Mouse (Mus musculus) brain, embryonic 14.5 days (tissue): ENCODE results near the gene Stox2. TPM values are rescaled to one million over a fixed set of nuclear protein-coding genes. Genes with fewer than 3 reads are reported as not detected.
"Not testable (repeated sequence)": the region's sequence is repeated elsewhere in the genome, so short reads cannot be mapped to it uniquely, and the experiment has no call there.

Experiments used
- DNase-seq: peaks from one replicate; pipeline ENCODE4 v3.0.0-alpha.2; 2011; ENCODE audit warnings: low read depth
- CTCF ChIP-seq: fragments of 200-500 bp; IDR thresholded peaks from 2 replicates; pipeline ENCODE4 v1.5.1; 2012; ENCODE audit warnings: inconsistent platforms, mild to moderate bottlenecking, moderate library complexity, borderline replicate concordance; ENCODE audit not compliant: insufficient read depth, insufficient read length; ENCODE audit errors: extremely low read depth
- POLR2A ChIP-seq: fragments of 200-500 bp; IDR thresholded peaks from 2 replicates; pipeline ENCODE4 v1.6.1; 2012; ENCODE audit warnings: mild to moderate bottlenecking, inconsistent platforms, borderline replicate concordance; ENCODE audit not compliant: poor library complexity, insufficient read depth, insufficient read length, severe bottlenecking; ENCODE audit errors: extremely low read depth
- polyA plus RNA-seq: library from polyadenylated mRNA; depleted of rRNA; stranded (reverse); fragments of >200 nt; gene quantifications from 2 replicates; pipeline ENCODE4 v1.2.3, GENCODE M21; 2012; rRNA removed

The Stox2 gene
- 23.8 and 44.9 TPM in 2 replicates for polyA plus RNA-seq

DNA sequence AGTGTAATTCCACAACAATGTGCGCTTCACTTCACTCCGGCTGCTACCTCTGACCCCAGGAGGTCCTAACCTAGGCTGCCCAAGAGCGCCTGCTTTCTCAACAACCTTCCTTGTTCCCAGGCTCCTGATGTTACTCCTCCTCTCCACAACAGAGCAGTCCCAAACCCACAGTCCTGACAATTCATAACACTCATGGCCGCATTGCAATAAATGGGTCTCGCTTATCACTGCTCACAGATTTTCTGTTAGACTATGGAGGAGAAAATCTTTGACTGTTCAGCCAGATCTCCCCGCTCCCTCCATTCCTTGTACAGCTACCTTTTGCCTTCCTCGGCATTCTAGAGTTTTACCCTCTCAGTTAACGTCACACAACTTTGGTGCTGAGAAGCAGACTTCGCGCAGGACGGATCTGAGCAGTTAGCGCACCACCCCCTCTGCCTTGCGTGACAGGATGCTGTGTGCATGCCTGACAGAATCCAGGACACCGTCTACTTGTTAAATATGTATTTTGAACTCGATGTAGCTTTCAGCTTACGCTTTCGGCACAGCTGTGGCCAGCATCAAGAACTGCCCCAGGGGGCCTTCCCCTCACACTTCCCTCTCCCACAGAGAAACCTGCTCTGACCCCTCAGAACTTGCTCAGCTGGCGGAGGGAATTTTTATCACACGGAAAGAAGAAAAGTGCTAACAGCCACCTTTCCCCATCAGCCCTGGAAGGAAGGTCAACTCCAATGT is at the start of gene Stox2:
Gene Stox2, minus strand, starts transcription at position 51 of the 735 bp plus-strand sequence.
- TF ChIP-seq CTCF (no peak), POLR2A (no peak)
- DNase-seq, result peak; percentile 16

DNA sequence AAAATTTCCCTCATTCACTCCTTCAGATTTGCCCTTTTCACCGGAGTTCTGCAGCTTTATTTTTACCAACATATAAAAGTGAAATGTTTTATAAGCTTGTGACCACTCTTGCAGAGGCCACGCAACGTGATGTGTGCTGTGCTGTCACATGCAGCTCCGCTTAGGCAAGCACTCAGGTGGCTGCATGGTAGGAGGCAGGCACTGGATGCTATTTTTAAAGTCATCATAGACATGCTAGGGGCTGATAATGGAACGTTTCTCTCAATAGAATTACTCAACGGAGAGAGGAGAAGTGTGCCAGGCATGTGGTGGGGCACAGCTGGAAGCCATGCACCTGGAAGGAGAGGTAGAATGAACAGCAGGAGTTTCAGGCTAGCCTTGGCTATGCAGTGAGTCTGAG is 49.3 kb upstream of the Stox2 start:
- DNase-seq, result no peak
- TF ChIP-seq POLR2A (no peak), CTCF (no peak)

DNA sequence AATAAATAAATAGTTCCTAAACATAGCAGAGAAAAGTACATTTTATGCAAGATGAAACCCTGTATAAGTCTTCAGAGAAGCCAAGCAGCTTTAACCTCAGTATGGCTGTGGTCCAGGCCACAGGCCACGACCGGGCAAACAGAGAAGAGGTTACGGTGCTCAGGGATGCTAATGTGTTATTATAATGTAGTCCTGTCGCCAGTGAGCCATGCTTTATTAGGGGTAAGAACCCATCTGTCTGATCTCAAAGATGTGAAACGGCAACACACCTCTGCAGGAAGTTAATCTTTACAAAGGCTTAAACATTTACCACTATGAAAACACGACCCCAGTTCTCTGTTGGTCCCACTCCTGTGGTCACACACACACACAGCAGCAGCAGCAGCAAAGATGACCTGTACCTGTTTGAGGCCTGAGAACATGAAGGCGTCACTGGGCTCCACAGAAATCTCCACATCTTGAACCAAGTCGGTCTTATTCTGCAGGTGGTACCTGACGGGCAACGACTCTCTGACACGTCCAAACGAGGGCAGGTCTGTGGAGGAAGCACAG is 48.5 kb upstream of the Stox2 start:
- no peak for DNase-seq
- TF ChIP-seq CTCF, result no peak
- TF ChIP-seq POLR2A, result no peak

DNA sequence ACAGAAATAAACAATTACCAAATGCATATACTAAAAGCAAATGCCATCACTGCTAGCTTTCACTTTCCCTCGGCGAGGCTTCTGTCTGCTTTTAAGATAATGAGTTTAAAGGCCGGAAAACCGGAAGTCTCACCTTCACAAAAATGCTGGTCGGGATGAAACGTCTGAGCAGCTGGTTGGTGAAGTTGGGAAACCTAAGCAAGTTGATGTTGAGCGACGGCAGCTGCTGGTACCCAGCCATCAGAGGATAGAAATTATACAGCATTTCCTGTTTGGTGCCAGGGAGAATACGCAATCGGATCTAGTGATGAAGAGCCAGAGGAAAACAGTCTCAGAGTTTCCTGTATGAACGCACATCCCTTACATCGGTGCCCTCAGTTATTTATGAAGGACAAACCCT is 46.9 kb upstream of the Stox2 start:
- no peak for DNase-seq
- TF ChIP-seq CTCF (no peak), POLR2A (no peak)

DNA sequence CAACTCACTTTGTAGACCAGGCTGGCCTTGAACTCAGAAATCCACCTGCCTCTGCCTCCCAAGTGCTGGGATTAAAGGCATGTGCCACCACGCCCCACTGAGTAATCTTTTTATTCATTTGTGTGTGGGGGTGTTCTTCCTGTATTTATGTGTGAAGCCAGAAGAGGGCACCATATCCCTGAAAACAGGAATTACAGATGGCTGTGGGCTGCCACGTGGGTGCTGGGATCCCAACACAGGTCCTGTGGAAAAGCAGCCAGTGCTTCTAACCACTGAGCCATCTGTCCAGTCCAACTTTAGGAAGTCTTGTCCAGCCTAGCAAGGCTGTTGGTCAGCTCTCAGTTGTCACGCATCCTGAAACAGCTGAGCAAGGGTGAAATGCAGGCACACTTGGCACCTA is 41.1 kb upstream of the Stox2 start:
- TF ChIP-seq POLR2A (no peak), CTCF (no peak)
- no peak for DNase-seq

DNA sequence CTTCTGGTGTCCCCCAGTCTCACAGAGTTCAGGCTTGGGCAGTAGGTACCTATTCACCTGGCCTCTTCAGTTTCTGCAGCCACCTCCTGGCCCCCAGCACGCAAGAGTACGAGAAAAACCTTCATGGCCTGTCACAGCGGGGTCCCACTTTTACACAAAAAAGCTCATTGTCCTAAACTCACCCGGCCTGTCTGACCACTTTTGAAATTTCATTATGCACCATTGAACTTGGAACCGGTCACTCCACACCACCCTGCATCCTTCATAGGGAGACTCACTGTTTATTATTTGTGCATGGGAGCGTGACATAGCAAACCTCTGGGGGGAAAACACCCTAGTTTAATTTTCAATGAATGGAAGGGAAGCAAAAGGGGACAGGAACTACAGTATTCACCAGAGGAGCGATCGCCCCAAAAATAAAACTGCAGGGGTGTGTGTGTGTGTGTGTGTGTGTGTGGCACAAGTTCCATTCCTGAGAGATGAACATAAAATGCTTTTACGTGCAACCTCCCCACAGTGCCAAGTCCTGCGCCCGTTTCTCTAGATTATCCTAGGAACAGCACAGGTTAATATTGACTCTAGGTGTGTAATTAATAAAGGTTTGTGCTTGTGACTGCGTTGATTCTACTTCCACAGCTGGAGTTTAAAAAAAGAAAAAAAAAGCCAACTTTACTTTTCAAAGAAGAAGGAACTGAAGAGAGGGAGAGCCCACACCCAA is 36.4 kb upstream of the Stox2 start:
- TF ChIP-seq CTCF (no peak), POLR2A (no peak)
- peak; percentile 17 for DNase-seq

DNA sequence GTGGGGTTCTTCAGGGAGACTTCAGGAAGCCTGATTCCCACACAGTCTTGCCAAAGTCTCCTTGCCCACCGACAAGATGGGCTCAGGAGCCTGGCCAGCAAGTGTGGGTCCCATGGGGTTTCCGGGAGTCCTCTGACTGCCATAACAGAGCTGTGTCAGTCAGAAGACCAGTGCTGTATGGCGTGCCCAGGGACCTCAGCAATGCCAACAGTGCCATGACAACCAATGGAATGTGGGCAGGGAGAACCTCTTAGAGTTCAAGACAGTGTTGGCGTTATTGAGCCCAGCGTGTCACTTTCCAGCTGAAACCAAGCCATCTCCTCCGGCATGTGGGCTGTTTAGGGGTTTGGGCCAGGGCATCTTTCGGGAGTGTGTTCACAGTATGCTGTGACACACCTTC is 33.9 kb upstream of the Stox2 start:
- DNase-seq, result peak; percentile 64
- TF ChIP-seq CTCF, result no peak
- TF ChIP-seq POLR2A, result no peak

DNA sequence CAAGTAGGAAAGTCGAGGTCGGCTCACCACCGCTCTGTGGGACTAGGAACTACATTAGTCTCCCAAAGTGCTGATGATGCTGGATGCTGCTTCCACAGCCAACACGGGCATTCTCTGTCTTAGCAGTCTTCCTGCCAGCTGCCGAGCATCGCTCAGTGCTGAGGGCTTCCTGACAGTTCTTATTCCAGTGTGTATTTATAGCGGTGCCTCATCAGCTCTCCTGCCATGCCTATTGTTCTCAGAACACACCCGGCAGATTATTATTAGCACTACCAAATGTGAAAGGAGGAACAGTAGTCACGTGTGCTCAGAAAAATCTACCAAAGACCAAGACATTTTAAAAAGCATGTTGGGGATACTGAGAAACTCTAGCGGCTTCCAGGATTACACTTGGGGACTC is 15.5 kb upstream of the Stox2 start:
- DNase-seq, result peak; percentile 36
- TF ChIP-seq POLR2A, result no peak
- no peak for TF ChIP-seq CTCF

DNA sequence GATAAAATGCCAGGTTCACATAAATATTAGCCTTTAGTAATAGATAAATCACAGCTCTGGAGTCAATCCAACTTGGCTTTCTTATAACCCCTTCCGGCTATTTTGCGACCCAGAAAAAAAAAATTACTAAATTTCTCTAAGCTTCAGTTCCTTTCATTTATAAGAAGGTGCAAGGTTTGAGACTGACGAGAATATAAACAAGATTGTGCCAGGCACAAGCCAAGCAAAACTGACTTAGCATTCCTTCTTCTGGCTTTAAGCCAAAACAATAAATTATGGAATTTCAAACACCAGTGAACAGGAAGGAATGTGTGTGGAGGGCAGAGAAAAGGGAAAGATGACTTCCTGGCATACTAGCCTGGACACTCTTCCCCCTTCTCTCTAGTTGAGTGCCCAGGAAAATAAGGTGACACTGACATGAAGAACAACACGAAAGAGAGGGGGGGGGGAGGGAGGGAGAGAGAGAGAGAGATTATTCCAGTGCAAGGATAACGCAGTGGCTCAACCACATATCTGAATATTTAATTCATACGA is 13.1 kb upstream of the Stox2 start:
- TF ChIP-seq CTCF, result no peak
- TF ChIP-seq POLR2A, result no peak
- peak; percentile 9 for DNase-seq

DNA sequence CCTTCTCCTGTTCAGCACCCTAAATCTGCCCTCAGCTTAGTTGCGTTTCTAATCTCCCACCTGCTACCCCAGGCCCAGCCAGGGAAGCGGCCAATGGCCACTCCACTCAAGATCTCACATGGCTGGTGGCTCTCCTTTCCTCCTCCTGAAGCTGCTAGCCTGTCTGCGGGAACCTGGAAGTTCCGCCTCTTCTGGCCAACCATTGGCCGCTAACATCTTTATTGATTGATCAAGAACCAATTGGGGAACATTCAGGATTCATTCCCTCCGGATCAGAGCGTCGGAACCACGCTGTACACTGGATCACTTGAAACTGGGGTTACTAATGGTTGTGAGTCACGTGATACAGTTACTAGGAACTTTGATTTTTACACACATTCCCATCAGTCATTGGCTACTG is 12.4 kb upstream of the Stox2 start:
- DNase-seq, result no peak
- TF ChIP-seq CTCF, result no peak
- no peak for TF ChIP-seq POLR2A

DNA sequence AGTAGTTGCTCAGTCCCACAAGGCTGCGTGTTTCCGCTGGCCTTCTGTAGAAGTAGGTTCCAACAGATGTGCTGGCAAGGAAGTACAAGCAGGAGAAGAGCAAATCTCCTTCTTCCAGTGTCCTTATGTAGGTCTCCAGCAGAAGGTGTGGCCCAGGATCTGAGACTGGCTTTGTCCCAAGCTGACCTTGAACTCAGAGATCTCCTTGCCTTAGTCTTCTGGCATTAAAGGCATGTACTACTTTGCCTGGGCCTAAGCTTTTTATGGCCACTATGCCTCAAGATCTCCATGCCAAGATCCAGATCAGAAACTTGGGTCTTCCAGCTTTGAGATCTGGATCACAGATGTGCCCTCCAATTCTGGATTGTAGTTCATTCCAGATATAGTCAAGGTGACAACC is 3.0 kb upstream of the Stox2 start:
- DNase-seq, result not testable (repeated sequence)

DNA sequence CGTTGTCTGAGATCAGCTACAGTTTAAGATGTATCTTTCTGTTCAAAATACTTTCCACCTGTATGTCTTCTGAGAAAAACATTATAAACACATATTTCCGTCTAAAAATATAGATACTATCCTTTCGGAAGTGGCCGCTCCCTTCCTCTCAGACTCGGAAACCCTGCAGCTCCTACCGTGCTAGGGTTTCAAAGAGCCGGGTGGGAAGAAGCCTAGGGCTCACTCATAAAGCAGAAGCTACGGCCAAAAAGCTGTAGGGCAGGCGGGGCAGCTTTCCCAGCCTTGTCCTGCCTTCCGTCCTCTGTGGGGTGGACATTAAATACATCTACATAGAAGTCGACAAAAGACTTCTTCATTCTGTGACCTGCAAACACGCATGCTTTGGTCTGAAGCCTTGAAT is 6.9 kb downstream of the Stox2 start:
- no peak for TF ChIP-seq POLR2A
- no peak for TF ChIP-seq CTCF
- DNase-seq, result no peak

DNA sequence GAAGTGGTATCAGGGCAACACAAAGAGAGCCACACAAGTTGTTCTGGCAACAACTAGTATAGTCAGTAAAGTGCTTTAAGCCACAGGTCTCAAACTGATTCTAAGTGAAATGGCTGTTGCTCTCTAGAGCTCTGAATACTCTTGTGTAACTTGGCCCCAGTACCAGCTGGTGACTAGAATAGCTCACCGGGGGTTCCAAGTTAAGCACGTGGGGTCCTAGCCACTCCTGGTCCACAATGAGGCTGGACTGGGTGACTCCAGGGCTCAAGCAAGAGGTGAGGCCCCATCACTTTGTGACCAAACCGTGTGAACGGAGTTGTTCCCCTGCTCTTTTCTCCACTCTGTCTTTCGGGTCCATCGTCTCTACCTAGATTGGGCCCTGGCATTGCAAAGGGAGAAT is 8.2 kb downstream of the Stox2 start:
- TF ChIP-seq CTCF (no peak), POLR2A (no peak)

More for the DNA sequence above, 8.2 kb downstream of the Stox2 start:
- DNase-seq, result no peak
